Mouse (Mus musculus) lung, postnatal 4 days (tissue): Measurements from ENCODE around the gene Six3.

Experiments used
- DNase-seq, 2 experiments: peaks; one replicate each; pipeline ENCODE4 v3.0.0; 2021

The Six3 gene

GRCm38 (mm10) chr17:85612526-85613265 is 712 bp upstream of the Six3 start:
- peak in 1 of 2 experiments; percentile 14 for DNase-seq

GRCm38 (mm10) chr17:85614011-85614721 is 758 bp downstream of the Six3 start:
- DNase-seq = no peak

- no peak for DNase-seq
These were observed 1.4 kb downstream of the Six3 start for GRCm38 (mm10) chr17:85614722-85615331.

- no peak for DNase-seq
These were observed 2.2 kb downstream of the Six3 start for GRCm38 (mm10) chr17:85615586-85615985.

- no peak for DNase-seq
These were observed 3.4 kb downstream of the Six3 start for GRCm38 (mm10) chr17:85616526-85617500.

DNA sequence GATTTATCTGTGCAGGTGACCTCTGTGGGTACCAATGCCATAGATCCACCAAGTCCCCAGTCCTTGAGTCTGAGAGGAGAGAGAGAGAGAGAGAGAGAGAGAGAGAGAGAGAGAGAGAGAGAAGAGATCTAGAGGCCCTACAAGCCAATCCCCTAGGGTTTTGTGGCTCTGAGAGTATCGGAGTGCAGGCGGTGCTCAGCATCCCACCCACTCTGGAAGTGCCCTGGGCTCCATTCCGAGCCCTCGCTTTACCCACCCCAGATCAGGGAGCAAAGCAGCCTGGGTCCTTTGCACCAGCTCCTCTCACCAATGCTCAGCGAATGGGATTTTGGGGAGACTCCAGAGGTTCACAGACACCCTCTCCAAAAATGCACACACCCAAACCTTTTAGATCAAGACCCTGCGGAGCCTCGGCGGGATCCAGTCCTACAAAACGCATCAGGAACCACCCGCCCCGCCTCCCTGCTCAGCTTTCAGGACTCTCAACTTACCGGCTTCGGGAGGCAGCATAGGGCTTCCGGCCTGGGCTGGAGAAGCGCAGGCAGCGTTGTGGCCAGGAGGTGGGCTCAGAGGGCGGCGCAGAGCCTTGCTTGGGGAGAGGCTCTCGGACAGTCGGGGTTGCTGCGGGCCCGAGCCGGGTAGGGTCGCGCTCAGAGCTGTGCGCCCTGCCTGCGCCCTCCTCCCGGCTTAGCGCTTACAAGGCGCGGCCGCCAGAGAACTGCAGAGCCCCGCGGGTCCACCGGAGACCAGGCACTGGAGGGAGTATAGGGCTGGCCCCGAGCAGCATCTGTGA is 4.4 kb downstream of the Six3 start:
- no peak for DNase-seq

GRCm38 (mm10) chr17:85618359-85619112 is 5.1 kb downstream of the Six3 start:
- no peak for DNase-seq

DNA sequence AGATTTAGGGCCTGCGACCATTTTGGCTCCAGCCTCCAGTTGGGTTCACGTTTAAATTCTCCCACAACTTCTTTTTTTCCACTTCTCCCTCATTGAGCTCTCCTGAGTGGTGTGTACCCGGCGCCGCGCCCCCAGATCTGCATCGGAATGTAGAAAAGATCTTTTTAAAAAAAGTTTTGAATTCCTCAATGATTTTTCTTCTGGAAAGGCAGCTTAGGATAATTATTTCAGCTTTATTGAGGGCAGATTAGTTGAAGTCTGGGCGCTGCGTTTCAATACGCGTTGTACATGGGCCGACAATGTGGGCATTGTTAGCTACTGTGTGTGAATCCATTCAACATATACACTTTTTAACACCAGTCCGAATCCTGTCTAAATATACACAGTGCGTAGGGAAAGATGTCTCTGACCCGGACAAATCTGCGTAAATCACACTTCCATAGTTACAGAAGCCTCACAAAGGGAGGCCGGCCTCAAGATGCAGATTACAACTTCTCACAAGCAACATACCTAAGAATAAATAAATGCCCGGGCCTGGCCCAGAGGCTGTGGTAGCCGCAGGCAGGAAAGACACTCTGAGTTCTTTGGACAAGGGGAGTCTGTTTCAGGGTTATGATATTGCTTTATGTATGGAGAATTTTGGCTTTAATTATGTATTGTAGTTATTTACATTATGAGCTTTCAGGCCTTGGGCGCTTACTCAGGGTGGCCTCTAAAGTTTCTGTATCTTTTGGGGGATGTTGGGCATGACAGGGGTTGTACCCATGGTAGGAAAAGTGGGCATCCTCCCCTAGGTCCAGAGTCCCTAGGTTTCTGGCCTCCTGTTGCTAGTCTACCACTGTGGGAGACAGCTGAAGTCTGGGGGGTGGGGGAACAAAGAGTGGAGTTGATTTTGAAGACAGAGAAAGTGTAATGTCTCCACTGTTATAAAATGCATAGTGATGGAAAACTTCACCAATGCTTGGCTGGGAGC is 6.0 kb downstream of the Six3 start:
- no peak for DNase-seq

GRCm38 (mm10) chr17:85620086-85620481 is 6.7 kb downstream of the Six3 start:
- DNase-seq = no peak

DNA sequence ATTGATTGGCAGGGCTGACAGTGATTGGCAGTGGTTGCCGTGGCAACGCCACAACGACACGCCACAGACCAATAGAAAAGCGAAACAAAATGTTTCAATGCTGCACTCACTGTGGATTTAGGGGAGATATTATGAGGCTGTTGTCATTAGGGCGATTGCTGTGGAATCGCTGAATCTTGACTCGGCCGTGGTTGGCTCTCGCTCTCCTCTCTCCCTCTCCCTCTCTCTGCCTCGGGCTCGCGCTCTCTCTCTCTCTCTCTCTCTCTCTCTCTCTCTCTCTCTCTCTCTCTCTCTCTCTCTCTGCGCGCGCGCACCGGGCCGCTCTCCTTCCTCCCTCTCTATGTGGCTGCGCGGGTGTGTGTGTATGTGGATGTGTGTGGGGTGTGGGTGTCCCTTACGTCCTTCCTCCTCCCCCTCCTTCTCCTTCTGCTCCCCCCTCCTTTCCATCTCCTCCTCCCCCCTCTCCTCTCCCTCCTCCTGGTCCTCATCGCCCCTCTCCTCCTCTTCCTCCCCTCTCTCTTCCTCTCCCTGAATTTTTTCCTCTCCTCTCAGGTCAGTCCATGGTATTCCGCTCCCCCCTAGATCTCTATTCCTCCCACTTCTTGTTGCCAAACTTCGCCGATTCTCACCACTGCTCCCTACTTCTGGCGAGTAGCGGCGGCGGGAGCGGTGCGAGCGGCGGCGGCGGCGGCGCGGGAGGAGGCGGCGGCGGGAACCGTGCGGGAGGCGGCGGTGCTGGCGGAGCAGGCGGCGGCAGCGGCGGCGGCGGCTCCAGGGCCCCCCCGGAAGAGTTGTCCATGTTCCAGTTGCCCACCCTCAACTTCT is 7.5 kb downstream of the Six3 start:
- no peak for DNase-seq

- no peak for DNase-seq
These were observed 8.3 kb downstream of the Six3 start for GRCm38 (mm10) chr17:85621505-85622310.

DNA sequence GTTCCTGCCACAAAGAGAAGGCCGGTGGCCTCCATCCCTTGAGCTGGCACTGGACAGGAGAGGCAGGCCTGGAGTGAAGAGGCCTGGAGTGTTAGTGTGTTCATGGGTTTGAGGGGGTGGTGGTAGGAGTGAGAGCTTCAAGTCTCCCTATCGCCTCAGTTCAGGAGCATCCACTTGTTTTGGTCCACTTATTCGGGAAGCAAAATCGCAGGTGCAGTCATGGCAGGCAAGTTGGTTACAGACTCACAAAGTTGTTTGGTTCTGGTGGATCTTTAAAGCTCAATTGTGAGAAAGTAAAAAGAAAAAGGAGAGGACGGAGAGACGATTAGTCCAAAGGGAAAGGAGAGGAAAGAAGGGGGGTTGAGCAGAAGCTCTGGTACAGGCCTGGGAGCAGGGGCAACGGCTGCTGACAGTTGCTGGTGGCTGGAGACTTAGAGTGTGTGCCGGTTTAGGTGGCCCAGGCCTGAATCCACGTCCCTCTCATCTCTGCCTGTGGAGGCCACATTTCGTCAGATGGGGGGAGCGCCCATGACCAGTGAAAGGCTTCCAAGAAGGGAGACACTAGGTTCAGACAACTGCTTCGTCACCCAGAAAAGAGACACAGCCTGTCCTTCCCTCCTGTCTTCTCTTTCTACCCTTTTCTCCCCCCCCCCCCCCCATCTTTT is 9.2 kb downstream of the Six3 start:
- no peak for DNase-seq

- no peak for DNase-seq
These were observed 10.0 kb downstream of the Six3 start for GRCm38 (mm10) chr17:85623161-85624050.

GRCm38 (mm10) chr17:85624051-85624420 is 10.6 kb downstream of the Six3 start:
- no peak for DNase-seq

GRCm38 (mm10) chr17:85624981-85625940 is 11.9 kb downstream of the Six3 start:
- DNase-seq = no peak
